Mouse (Mus musculus): ENCODE measurements around the gene Pdk1. TPM values are rescaled to one million over a fixed set of nuclear protein-coding genes. Genes with fewer than 3 reads are reported as not detected.
A peak's percentile ranks its signal among the peaks of the same experiment; 100 is the strongest.

Pdk1 gene
- total and polyA plus RNA-seq, 2 experiments = 42.3 to 77.5 TPM

GRCm38 (mm10) chr2:71867019-71867418 lies 6.0 kb upstream of the Pdk1 start:
- no peak overlapping the region; the same call in 1 of the 2 replicates for H3K27ac ChIP-seq (replicated peaks; ENCODE audit: insufficient read depth, low read depth, low read length)
- no peak overlapping the region for H3K9ac ChIP-seq (ENCODE audit: low read depth, low read length)
- H3K36me3 ChIP-seq (ENCODE audit: control insufficient read depth, insufficient read depth, low read length) = no peaks in the 10 kb centered on the region
- 46% methylated on average over 3 of the region's 3 CpGs for WGBS
- H3K79me2 ChIP-seq (ENCODE audit: control insufficient read depth, insufficient read depth, low read length) = no peaks in the 10 kb centered on the region
- no peak for DNase-seq (ENCODE audit: extremely low read depth, low read depth, low spot score)
- H3K27me3 ChIP-seq (ENCODE audit: control insufficient read depth, insufficient read depth, low read length) = no peaks in the 10 kb centered on the region
- H3K4me1 ChIP-seq (ENCODE audit: control insufficient read depth, insufficient read depth, low read length) = no peaks in the 10 kb centered on the region
- TF ChIP-seq POLR2A (IDR thresholded peaks at IDR 0.05; ENCODE audit: extremely low read depth, insufficient read depth, low read length) (no peak), CTCF (IDR thresholded peaks at IDR 0.05; ENCODE audit: low read depth, low read length) (no peak)
- no peak overlapping the region for H3K4me3 ChIP-seq (ENCODE audit: insufficient read depth, low read depth, low read length)

DNA sequence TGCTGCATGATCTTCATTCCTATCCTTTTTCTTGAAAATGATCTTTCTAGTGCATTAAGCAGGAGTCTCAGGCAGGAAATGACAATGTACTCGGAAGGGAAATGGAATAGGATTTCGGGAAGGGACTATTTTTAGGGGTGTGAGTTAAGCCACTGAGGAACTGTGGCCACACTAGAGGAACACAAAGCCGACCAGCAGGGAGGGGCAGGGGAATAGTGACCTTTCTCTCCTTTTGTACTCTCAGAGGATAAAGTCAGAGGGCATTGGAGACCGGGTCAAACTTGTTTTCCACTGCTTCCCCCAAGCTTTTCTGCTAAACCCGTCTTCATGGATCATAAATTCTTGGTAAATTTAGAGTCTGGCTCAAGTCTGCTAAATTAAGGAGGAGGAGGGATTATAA lies 5.5 kb upstream of the Pdk1 start:
- no peak overlapping the region for H3K9ac ChIP-seq (ENCODE audit: low read depth, low read length)
- no peaks in the 10 kb centered on the region for H3K36me3 ChIP-seq (ENCODE audit: control insufficient read depth, insufficient read depth, low read length)
- H3K4me3 ChIP-seq (ENCODE audit: insufficient read depth, low read depth, low read length) = no peak overlapping the region
- DNase-seq (ENCODE audit: extremely low read depth, low read depth, low spot score) = peak; percentile 14
- TF ChIP-seq POLR2A (IDR thresholded peaks at IDR 0.05; ENCODE audit: extremely low read depth, insufficient read depth, low read length) (no peak), CTCF (IDR thresholded peaks at IDR 0.05; ENCODE audit: low read depth, low read length) (no peak)
- H3K79me2 ChIP-seq (ENCODE audit: control insufficient read depth, insufficient read depth, low read length) = no peaks in the 10 kb centered on the region
- peaks cover 2% of the 10 kb centered on the region; the same call in 1 of the 2 replicates for H3K4me1 ChIP-seq (ENCODE audit: control insufficient read depth, insufficient read depth, low read length)
- WGBS = 27% methylated on average over 5 of the region's 5 CpGs
- H3K27ac ChIP-seq (replicated peaks; ENCODE audit: insufficient read depth, low read depth, low read length) = no peak overlapping the region
- H3K27me3 ChIP-seq (ENCODE audit: control insufficient read depth, insufficient read depth, low read length) = no peaks in the 10 kb centered on the region

- no peak for DNase-seq (ENCODE audit: extremely low read depth, low read depth, low spot score)
- no peaks in the 10 kb centered on the region for H3K79me2 ChIP-seq (ENCODE audit: control insufficient read depth, insufficient read depth, low read length)
- H3K27ac ChIP-seq (replicated peaks; ENCODE audit: insufficient read depth, low read depth, low read length) = no peak overlapping the region
- H3K9ac ChIP-seq (ENCODE audit: low read depth, low read length) = no peak overlapping the region
- H3K4me3 ChIP-seq (ENCODE audit: insufficient read depth, low read depth, low read length) = no peak overlapping the region
- H3K4me1 ChIP-seq (ENCODE audit: control insufficient read depth, insufficient read depth, low read length) = peaks cover 5% of the 10 kb centered on the region; the same call in 1 of the 2 replicates
- H3K36me3 ChIP-seq (ENCODE audit: control insufficient read depth, insufficient read depth, low read length) = no peaks in the 10 kb centered on the region
- H3K27me3 ChIP-seq (ENCODE audit: control insufficient read depth, insufficient read depth, low read length) = no peaks in the 10 kb centered on the region
- TF ChIP-seq POLR2A (IDR thresholded peaks at IDR 0.05; ENCODE audit: extremely low read depth, insufficient read depth, low read length) (no peak), CTCF (IDR thresholded peaks at IDR 0.05; ENCODE audit: low read depth, low read length) (no peak)
- 97% methylated on average over 1 of the region's 1 CpGs for WGBS
These were observed 4.8 kb upstream of the Pdk1 start for GRCm38 (mm10) chr2:71868256-71868655.

DNA sequence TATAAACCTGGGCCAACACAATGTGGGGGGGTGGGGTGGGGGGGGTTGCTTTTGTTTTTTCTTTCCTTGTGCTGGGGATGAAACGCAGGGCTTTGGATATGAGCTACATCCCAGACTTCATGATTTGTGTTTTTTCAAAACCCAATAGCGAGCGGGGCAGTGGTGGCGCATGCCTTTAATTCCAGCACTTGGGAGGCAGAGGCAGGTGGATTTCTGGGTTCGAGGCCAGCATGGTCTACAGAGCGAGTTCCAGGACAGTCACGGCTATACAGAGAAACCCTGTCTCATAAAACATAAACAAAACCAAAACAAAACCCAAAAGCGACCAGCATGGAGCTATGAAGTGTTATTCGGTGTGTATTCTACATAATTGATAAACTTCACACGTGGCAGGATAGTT lies 883 bp upstream of the Pdk1 start:
- peaks cover 3% of the 10 kb centered on the region; the same call in 1 of the 2 replicates for H3K79me2 ChIP-seq (ENCODE audit: control insufficient read depth, insufficient read depth, low read length)
- H3K27ac ChIP-seq (replicated peaks; ENCODE audit: insufficient read depth, low read depth, low read length) = no peak overlapping the region
- no peak for TF ChIP-seq POLR2A (IDR thresholded peaks at IDR 0.05; ENCODE audit: extremely low read depth, insufficient read depth, low read length)
- no peak for TF ChIP-seq CTCF (IDR thresholded peaks at IDR 0.05; ENCODE audit: low read depth, low read length)
- peaks cover 18% of the 10 kb centered on the region for H3K4me1 ChIP-seq (ENCODE audit: control insufficient read depth, insufficient read depth, low read length)
- WGBS = 75% methylated on average over 10 of the region's 10 CpGs
- H3K9ac ChIP-seq (ENCODE audit: low read depth, low read length) = no peak overlapping the region
- no peak overlapping the region for H3K4me3 ChIP-seq (ENCODE audit: insufficient read depth, low read depth, low read length)
- H3K27me3 ChIP-seq (ENCODE audit: control insufficient read depth, insufficient read depth, low read length) = no peaks in the 10 kb centered on the region
- H3K36me3 ChIP-seq (ENCODE audit: control insufficient read depth, insufficient read depth, low read length) = no peaks in the 10 kb centered on the region
- no peak for DNase-seq (ENCODE audit: extremely low read depth, low read depth, low spot score)

DNA sequence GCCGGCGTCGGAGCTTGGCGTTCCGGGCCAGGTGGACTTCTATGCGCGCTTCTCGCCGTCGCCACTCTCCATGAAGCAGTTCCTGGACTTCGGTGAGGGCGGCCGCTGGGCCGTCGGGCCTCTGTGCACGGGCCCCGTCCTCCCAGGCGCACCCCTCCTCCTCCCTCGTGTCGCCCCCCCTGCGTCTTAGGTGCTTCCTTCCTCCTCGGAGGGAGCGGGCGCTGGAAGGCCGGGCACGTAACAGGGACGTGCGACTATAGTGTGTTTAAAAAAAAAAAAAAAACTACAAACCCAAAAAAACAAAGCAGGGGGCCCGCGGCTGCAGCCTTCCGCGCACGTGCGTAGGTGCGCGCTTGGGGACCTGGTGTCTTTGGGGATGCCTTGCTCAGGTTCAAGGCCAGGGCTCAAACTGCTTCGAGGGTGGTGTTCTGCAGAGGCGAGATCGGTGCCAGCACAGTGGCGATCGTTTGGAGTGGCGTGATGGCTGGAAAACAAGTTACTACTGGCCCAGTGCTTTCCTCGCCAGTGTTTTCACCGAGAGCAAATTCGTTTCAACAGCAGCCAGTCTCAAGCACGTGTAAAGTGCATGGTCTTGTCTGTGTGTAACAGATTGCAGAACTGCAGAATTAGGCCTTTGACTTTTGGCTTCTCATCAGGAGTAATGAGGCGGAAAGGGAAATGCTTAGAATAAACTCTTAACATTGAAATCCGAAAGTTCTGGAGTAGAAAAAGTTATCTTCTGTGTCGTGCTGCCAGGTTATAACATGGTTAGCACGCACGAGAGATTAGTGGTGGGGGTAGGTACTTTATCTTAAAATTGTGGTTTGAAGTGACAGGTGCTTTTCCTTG lies 674 bp downstream of the Pdk1 start:
- Histone ChIP-seq H3K4me1 (ENCODE audit: control insufficient read depth, insufficient read depth, low read length) (peaks cover 18% of the 10 kb centered on the region), H3K9ac (ENCODE audit: low read depth, low read length) (peak overlapping the region; percentile 94), H3K79me2 (ENCODE audit: control insufficient read depth, insufficient read depth, low read length) (peaks cover 3% of the 10 kb centered on the region; the same call in 1 of the 2 replicates), H3K27me3 (ENCODE audit: control insufficient read depth, insufficient read depth, low read length) (no peaks in the 10 kb centered on the region), H3K36me3 (ENCODE audit: control insufficient read depth, insufficient read depth, low read length) (peaks cover 2% of the 10 kb centered on the region; the same call in 1 of the 2 replicates), H3K27ac (replicated peaks; ENCODE audit: insufficient read depth, low read depth, low read length) (peak overlapping the region; percentile 94), H3K4me3 (ENCODE audit: insufficient read depth, low read depth, low read length) (peak overlapping the region; percentile 78)
- 1% methylated on average over 51 of the region's 51 CpGs for WGBS
- no peak for TF ChIP-seq CTCF (IDR thresholded peaks at IDR 0.05; ENCODE audit: low read depth, low read length)
- no peak for TF ChIP-seq POLR2A (IDR thresholded peaks at IDR 0.05; ENCODE audit: extremely low read depth, insufficient read depth, low read length)
- DNase-seq (ENCODE audit: extremely low read depth, low read depth, low spot score) = peak; percentile 100

DNA sequence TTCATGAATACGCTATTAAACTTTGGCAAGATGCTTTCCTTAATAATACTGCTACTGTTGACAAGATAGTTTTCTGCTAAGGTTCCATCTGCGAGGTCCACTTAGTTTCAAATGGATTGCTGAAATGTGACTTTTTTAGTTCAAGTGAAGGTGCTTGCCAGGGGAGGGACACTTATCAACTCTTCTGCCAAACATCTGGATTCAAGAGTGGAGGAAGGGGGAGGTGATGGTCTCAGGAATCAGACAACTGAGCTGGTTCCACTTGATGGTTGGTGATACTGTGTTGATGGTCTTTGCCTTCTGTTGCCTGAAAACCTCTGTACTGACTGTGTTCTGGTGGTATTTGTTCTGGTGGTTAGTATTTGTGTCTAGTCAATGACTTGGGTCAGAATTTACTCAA lies 1.4 kb downstream of the Pdk1 start:
- H3K4me3 ChIP-seq (ENCODE audit: insufficient read depth, low read depth, low read length) = 0 out of 2 replicates have a peak overlapping the region, but pooled peaks have one; percentile 3
- H3K27me3 ChIP-seq (ENCODE audit: control insufficient read depth, insufficient read depth, low read length) = no peaks in the 10 kb centered on the region
- peaks cover 3% of the 10 kb centered on the region; the same call in 1 of the 2 replicates for H3K79me2 ChIP-seq (ENCODE audit: control insufficient read depth, insufficient read depth, low read length)
- TF ChIP-seq CTCF (IDR thresholded peaks at IDR 0.05; ENCODE audit: low read depth, low read length) = no peak
- TF ChIP-seq POLR2A (IDR thresholded peaks at IDR 0.05; ENCODE audit: extremely low read depth, insufficient read depth, low read length) = no peak
- H3K9ac ChIP-seq (ENCODE audit: low read depth, low read length) = peak overlapping the region; percentile 17; the same call in 1 of the 2 replicates
- DNase-seq (ENCODE audit: extremely low read depth, low read depth, low spot score) = no peak
- peaks cover 18% of the 10 kb centered on the region for H3K4me1 ChIP-seq (ENCODE audit: control insufficient read depth, insufficient read depth, low read length)
- WGBS = 27% methylated on average over 2 of the region's 2 CpGs
- peaks cover 2% of the 10 kb centered on the region; the same call in 1 of the 2 replicates for H3K36me3 ChIP-seq (ENCODE audit: control insufficient read depth, insufficient read depth, low read length)
- peak overlapping the region; percentile 94 for H3K27ac ChIP-seq (replicated peaks; ENCODE audit: insufficient read depth, low read depth, low read length)
